Mouse (Mus musculus) frontal cortex, adult 2 months (tissue): ENCODE measurements around the gene Hdac1. TPM values are rescaled to one million over a fixed set of nuclear protein-coding genes. Genes with fewer than 3 reads are reported as not detected.

ENCODE experiments used
- DNase-seq, 2 experiments: peaks; one replicate each; pipeline ENCODE4 v3.0.0; 2022; ENCODE audit warnings: low spot score in 1 of 2; ENCODE audit errors: extremely low spot score in 1 of 2
- polyA plus RNA-seq: library from polyadenylated mRNA; depleted of rRNA; stranded (reverse); fragments of >200 nt; gene quantifications from 2 replicates; pipeline ENCODE4 v1.2.3, GENCODE M21; 2012; rRNA removed

Gene Hdac1
- polyA plus RNA-seq, 1 experiment = 70.6 TPM

DNA sequence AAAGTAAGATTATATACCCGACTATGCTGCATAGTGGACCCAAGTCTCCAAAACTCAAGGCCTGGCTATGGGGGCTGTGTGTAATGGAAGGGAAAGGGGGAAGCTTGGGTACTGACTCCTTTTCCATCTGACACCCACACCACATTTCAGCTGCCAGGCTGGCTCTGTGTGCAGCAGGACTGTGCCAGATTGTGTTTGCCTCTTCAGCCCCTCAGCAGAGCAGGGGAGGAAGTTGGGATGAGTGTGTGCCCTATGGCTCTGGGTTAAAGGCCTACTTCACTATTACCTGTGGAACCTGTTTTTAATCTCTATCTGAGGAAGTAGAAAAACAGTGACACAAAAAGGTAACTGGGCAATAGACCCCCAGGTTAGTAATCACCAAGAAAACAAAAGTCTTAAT lies 61.4 kb downstream of the Hdac1 start:
- no peak for DNase-seq

DNA sequence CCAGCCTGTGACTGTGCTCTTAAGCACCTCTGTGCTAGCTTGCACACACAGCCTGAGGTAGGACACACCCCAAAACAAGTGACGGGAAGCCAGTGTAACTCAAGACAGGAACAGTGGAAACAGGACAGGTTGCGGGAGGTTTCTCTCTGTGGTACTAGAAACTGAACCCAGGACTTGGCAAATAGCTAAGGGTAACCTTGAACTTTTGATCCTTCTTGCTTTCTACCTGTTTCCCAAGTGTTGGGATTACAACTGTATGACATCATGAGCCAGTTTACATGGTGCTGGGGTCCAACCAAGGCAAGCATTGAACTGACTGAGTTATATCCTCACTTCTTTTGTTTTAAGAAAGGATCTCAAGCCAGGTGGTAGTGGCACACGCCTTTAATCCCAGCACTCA lies 62.6 kb downstream of the Hdac1 start:
- DNase-seq = no peak

- DNase-seq = no peak
Measured at GRCm38 (mm10) chr4:129476047-129476446, 66.5 kb downstream of the Hdac1 start.

Other genes starting within 250 kb of the Hdac1 start
- gene Rbbp4, start 207.3 kb downstream of the Hdac1 start, polyA plus RNA-seq = 59.1 and 61.4 TPM in 2 replicates
- 31.1 and 32.0 TPM in 2 replicates for gene Zbtb8os, start 207.0 kb downstream of the Hdac1 start, polyA plus RNA-seq
- gene Zbtb8a, start 164.6 kb downstream of the Hdac1 start, polyA plus RNA-seq = 8.5 and 9.2 TPM in 2 replicates
- gene Zbtb8b, start 101.9 kb downstream of the Hdac1 start, polyA plus RNA-seq = 2.0 and 2.6 TPM in 2 replicates
- 36.5 and 37.9 TPM in 2 replicates for gene Bsdc1, start 81.1 kb downstream of the Hdac1 start, polyA plus RNA-seq
- gene Tssk3, start 51.7 kb downstream of the Hdac1 start, polyA plus RNA-seq = 0.11 and 0.26 TPM in 2 replicates
- gene Fam229a, start 51.5 kb downstream of the Hdac1 start, polyA plus RNA-seq = 1.2 and 1.6 TPM in 2 replicates
- gene Marcksl1, start 29.1 kb downstream of the Hdac1 start, polyA plus RNA-seq = 233 TPM in 2 replicates
- gene Lck, start 30.9 kb upstream of the Hdac1 start, polyA plus RNA-seq = 3.4 and 3.9 TPM in 2 replicates
- 0.84 and 1.4 TPM in 2 replicates for gene Fam167b, start 35.8 kb upstream of the Hdac1 start, polyA plus RNA-seq
- 215 and 219 TPM in 2 replicates for gene Eif3i, start 57.9 kb upstream of the Hdac1 start, polyA plus RNA-seq
- gene Tmem234, start 58.0 kb upstream of the Hdac1 start, polyA plus RNA-seq = 139 and 143 TPM in 2 replicates
- gene Dcdc2b, start 71.5 kb upstream of the Hdac1 start, polyA plus RNA-seq = 11.6 and 13.7 TPM in 2 replicates
- 32.0 and 34.9 TPM in 2 replicates for gene Iqcc, start 76.4 kb upstream of the Hdac1 start, polyA plus RNA-seq
- gene Ccdc28b, start 81.2 kb upstream of the Hdac1 start, polyA plus RNA-seq = 105 and 107 TPM in 2 replicates
- gene Txlna, start 98.4 kb upstream of the Hdac1 start, polyA plus RNA-seq = 31.9 and 36.2 TPM in 2 replicates
- 43.6 and 49.5 TPM in 2 replicates for gene Kpna6, start 130.1 kb upstream of the Hdac1 start, polyA plus RNA-seq
- gene Tmem39b, start 154.1 kb upstream of the Hdac1 start, polyA plus RNA-seq = 19.9 and 21.1 TPM in 2 replicates
- gene Khdrbs1, start 199.6 kb upstream of the Hdac1 start, polyA plus RNA-seq = 52.0 and 53.0 TPM in 2 replicates